Mouse (Mus musculus) telencephalon, adult 2 months (tissue): Measurements from ENCODE around the gene Arid5a.
A peak's percentile ranks its signal among the peaks of the same experiment; 100 is the strongest.

ENCODE experiments used
- DNase-seq: peaks from one replicate; pipeline ENCODE4 v3.0.0-alpha.2; 2011; ENCODE audit warnings: low read depth, low spot score

Gene Arid5a

GRCm38 (mm10) chr1:36325900-36326321 is 18.4 kb downstream of the Arid5a start:
- no peak for DNase-seq

DNA sequence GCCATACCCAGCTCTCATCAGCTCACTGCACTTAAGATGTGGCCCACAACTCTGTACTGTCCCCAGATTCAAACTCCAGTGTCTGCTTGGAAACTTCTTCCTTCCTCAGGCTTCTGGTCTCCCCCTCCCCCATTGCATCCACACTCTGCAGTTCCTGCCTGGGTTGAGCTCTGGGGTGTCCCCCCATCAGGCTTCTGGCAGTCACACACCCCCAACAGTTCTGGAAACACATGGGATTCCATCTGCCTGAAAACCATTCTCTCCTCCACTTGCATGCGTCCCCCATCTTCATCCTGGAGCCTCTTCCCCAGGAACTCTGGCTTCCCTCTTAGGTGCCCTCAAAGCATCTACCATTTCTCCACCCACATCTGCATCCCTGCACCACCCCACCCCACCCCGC is 19.3 kb downstream of the Arid5a start:
- no peak for DNase-seq

DNA sequence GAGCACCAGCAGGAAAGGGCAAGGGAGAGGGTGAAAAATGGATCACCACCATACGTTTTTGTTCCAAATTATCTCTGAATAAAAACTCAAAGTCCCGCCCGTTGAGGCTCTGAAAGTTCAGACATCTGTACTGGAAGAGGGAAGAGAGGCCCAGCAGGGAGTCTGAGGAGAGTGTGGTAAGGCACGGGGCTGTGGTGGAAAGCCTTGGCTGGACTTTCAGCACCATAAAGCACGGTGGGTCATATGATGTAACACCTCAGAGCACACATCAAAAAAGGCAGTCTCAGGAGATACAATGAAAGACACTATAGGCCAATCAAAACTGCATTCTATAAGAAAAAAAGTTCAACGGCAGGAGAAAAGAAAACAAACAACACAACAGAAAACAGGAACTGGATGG is 24.2 kb downstream of the Arid5a start:
- DNase-seq = no peak

DNA sequence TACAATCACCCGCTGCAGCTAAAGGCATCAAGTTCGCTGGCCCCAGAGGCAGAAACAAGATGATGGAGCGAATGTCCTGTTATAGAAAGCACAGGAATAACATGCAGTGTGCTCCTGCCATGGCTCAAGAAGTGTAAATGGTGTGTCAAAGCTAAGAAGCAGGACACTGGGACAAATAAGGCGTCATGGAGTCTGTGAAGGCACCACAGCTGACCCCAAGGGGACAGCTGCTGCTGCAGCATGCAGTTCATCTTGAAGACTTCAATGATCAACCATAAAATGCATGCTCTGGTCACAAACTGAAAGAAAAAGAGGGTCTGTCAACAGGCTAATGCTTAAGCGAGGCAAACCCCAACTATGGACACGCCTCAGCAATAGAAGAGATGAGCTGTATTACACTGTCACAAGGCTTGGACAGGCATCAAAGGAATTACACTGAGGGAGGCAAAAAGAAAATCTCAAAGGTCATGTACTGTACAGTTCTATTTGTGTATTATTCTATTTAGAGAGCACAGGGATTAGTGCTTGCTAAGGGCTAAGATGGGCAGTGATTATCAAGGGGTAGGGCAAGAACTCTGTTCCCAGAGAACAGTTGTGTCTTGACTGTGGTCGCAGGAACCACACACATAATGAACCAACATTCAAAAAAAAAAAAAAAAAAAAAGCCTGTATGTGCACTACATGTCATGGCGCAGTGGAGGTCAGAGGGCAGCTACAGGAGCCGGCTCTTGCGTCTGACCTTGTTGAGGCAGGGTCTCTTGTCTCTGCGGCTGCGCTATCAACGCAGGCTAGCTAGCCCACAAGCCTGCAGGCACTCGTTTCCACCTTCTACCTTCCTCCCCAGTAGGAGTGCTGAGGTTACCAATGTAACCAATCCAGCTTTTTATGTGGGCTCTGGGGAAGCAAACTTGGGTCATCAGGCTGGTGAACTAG is 25.7 kb downstream of the Arid5a start:
- DNase-seq = no peak

GRCm38 (mm10) chr1:36342547-36342946 is 35.0 kb downstream of the Arid5a start:
- no peak for DNase-seq

- peak; percentile 58 for DNase-seq
Measured at GRCm38 (mm10) chr1:36352351-36352750, 44.8 kb downstream of the Arid5a start.

GRCm38 (mm10) chr1:36356955-36357695 is 49.6 kb downstream of the Arid5a start:
- DNase-seq = no peak

DNA sequence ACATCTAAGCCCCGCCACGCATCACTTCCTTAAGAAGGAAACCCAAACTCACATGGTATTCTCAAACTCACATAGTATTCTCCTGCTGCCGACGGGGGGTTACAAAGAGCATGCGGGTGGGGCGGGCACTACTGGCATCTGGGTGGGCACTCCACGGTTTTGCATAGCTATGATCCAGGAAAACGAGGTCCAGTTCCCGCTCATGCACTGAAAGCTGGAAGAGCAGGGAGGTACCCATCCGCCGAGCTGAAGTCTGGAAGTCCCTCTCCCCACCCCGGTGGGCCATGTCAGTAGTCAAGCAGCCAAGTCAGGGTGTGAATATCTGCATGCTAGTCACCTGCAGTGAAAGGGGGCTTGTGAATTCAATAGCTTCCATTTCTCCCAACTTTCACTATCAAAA is 60.2 kb downstream of the Arid5a start:
- no peak for DNase-seq

- DNase-seq = no peak
Measured at GRCm38 (mm10) chr1:36368112-36368968, 60.8 kb downstream of the Arid5a start.

DNA sequence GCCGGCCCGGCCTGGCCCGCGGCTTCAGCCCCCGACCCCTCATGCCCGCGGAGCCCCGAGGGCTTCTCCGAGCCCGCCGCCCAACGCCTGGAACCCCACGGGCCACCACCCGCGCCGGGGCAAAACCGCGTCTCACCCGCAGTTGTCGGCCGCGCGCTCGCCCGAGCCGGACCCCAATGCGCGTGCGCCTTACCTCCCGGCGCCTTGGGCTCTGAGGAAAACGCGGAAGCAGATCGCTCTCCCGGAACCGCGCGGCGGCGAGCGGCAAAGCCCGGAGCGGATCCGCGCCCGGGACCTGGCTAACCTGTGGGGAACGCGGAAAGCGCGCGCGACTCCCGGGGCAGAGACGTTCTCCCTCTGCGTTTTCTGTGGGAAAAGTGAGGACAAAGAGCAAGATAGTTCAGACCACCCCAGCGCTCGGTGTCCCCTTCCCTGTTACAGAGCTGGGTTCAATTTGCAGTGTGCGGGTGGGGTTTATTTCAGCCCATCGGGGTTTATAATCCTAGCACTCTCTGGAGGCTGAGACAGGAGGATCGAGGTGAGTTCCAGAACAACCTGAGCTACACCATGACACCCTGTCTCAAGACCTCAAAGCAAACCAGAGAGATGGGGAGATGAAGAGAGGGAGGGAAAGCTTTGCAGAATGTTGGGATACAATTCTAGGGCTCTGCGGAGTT is 61.6 kb downstream of the Arid5a start, which contains the start of gene Kansl3:
TSS of gene Kansl3 (minus strand) at position 213 of the 677 bp plus-strand sequence.
- DNase-seq = peak; percentile 70

DNA sequence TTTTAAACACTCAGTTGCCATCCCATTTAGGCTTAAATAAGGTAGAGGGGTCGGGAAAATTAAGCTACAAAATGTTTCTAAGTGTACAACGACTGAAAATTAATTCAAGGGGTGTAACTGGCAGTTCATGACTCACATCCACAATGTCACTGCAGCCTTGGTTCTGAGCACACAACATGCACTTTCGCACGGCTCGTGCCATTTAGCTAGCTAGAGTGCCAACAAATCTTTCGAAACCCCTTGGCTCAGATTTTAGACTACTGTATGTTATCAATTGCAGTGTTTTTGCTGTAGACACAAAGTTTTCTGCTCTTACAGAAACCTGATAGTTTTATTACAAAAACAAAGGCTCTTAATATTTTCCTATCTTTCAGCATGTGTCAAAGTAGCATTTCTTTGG is 63.4 kb downstream of the Arid5a start:
- DNase-seq = no peak

GRCm38 (mm10) chr1:36371934-36372845 is 64.7 kb downstream of the Arid5a start, which contains the start of gene Fer1l5:
TSS of gene Fer1l5 (plus strand) at chr1:36372291.
- DNase-seq = no peak
